Mouse (Mus musculus) fibroblast of lung, adult 2 months (primary cell): ENCODE measurements around the gene Serpina3m.
"Not testable (repeated sequence)": the region's sequence is repeated elsewhere in the genome, so short reads cannot be mapped to it uniquely, and the experiment has no call there.

Source experiments
- DNase-seq: peaks from one replicate; pipeline ENCODE4 v3.0.0-alpha.2; 2011; ENCODE audit warnings: low read depth

The Serpina3m gene

DNA sequence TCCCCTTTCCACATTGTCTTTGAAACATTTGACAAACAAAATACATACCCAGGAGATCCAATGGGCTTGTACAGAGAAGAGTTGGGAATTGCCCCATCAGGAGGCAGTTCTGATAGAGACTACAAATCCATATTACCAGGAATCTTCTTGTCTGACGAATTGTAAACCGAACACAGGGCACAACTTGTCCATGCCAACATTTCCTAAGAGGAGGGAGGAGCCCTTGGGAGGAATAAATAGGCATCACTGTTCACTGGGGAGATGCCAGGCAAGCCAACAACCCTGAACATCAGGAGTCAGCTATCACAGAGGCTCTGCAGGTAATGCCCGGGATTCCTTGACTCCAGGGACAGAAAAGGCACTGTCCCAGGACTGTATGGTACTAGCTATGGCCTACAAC, at the start of gene Serpina3m, which contains the start of gene Serpina3k:
Serpina3m (plus strand) TSS at position 261 of the 400 bp plus-strand sequence.
Serpina3k (plus strand) TSS at position 261 of the 400 bp plus-strand sequence.
- not testable (repeated sequence) for DNase-seq

GRCm38 (mm10) chr12:104289872-104290271, 48.4 kb upstream of the Serpina3m start:
- DNase-seq: no peak

DNA sequence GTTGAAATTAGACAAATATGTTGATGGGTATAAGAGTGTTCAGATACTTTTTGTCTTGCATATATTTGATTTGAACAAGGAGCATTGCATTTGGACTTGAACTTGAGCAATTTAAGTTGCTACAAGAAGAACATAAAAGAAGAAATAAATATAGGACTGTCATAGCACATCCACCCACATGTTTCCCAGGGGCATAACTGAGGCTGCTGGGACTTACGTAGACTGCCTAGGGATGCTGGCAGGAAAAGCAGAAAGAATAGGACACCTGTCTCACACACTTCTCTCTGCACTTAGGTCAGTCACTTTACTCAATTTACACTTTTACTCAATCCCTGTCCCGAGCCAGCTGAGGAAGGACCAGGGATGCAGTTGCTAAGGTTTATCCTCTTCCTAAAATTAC, 44.3 kb upstream of the Serpina3m start:
- DNase-seq: no peak

DNA sequence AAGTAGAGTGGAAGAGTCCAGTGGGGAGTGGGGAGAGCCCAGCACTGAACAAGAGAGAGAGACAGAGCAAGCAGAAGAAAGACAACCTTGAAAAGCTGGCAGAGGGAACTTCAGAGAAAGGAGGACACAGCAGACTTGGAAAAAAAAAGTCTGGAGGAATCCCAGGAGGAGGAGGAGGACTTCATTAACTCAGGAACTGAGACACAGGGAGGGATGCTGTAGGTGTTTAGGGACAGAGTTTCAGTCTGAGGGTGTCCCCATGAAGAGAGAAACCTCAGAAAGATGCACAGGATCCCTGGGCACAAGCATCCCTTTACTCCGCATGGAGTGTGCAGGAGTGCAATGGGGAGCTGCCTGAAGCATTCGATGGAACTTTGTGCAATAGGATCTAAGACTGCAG, 40.2 kb upstream of the Serpina3m start:
- no peak for DNase-seq

- no peak for DNase-seq
These were observed 32.3 kb upstream of the Serpina3m start for GRCm38 (mm10) chr12:104305991-104306390.

GRCm38 (mm10) chr12:104314253-104314652, 24.0 kb upstream of the Serpina3m start, which contains the start of gene Serpina3j:
Gene Serpina3j, plus strand, starts transcription at chr12:104314553.
- no peak for DNase-seq

GRCm38 (mm10) chr12:104322454-104322853, 15.8 kb upstream of the Serpina3m start:
- DNase-seq: no peak

DNA sequence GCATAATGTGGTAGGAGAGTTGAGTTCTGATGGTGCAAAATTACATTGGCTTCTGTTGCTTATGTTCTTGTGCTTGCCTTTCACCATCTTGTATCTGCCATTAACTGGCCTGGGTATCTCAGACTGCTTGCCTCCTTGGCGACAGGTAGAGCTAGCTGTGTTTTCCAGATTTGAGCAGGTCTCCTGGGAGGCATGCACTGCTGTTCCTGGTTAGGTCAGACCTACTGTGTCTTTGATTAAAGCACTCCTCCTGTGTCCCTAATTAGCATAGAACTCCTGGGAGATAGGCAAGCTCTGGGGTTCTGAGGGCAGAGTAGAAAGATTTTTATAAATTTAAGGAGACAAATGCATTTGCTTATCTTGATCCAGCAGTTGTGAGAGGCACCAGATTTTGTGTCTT, 6.6 kb upstream of the Serpina3m start:
- no peak for DNase-seq

DNA sequence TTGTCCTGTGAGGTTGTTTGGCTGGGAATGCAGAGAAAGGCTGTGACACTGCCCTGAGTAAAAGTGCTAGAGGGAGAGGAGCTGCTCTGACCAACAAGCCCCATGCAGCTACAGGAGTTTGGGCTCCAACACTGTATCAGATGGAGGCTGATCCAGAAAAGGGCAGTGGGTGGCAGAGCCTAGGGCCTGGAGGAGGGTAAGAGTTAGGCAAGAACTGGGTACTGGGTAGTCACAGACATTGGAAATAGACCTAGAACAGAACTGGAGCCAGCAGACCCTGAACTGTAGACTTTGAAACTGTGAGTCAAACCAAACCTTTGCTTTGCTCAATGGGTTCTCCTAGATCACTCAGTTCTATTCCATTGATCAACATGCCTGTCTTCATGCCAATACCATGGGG, 1.4 kb upstream of the Serpina3m start:
- DNase-seq: not testable (repeated sequence)

- no peak for DNase-seq
These were observed 419 bp downstream of the Serpina3m start for GRCm38 (mm10) chr12:104338705-104339104.

GRCm38 (mm10) chr12:104342489-104342888, 4.2 kb downstream of the Serpina3m start:
- DNase-seq: not testable (repeated sequence)

GRCm38 (mm10) chr12:104345181-104345580, 6.9 kb downstream of the Serpina3m start:
- DNase-seq: no peak

DNA sequence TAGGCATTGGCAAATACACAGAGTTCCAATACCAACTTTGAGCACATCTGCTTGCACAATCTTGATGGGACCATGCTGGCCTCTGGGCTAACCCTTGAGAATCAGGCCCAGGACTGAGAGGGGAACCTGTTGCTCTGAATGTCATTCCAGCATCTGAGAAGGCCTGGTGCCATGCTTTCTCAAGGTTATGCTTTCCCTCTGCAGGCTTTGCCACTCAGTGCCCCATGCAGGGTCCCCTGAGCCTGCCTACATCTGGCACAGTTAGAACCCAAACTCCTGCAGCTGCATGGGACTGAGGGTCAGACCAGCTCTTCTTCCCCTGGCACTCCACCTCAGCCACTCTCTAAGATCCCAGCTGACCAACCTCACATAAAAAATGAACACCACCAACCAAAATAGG, 7.4 kb downstream of the Serpina3m start:
- DNase-seq: no peak

DNA sequence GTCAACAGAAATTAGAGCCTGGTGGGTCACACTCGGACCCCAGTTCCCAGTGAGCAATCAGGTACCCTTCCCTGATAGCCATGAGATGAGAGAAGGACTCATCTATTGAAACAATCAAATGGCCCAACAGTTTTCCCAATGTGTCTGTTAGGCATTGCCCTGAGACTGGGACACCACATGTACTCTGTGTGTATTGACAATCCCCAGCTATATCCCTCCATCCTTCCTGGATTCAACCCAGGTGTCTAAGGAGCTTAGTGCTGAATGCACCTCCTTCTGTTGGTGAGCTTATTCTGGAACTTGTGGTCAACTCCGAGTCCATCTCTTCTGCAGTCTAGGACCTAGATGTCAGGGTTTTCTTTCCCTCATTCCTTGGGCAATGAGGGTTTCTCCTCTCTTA, 8.8 kb downstream of the Serpina3m start:
- no peak for DNase-seq

DNA sequence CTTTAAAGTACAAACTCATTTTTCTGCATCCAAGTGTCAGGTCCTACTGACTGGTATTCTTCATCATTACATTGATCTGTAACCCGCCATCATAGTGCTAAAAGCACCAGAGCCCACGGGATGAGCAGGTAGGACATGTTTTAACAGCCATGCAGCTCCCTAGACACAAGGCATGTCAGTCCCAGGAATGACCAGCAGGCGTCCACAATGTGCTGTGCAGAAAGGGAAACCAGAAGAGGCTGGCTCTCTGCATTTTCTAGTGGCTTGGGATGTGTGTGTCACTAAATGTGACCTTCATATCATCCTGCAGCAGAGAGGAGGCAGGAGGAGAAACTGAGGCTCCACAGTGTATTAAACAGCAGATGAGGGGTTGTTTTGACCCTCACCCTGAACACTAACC, 13.5 kb downstream of the Serpina3m start:
- DNase-seq: peak; percentile 14

- no peak for DNase-seq
These were observed 17.7 kb downstream of the Serpina3m start for GRCm38 (mm10) chr12:104356006-104356405.

DNA sequence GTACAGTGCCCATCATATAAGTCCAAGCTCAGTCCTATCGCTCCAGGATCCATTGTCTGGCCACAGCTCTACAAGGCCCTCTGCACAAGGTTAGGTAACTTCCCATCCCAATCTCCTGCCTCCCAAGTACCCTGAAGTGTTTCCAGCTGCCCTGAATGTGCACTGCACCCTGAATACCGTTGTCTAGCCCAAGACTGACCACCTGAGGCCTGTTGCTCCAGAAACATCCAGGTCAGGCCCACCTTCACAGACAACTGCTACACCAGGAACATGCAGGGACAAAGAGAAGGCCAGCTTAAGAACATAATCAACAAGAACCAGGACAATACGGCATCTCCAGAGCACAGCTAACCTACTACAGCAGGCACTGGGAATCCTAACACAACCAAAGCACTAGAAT, 31.7 kb downstream of the Serpina3m start:
- no peak for DNase-seq

DNA sequence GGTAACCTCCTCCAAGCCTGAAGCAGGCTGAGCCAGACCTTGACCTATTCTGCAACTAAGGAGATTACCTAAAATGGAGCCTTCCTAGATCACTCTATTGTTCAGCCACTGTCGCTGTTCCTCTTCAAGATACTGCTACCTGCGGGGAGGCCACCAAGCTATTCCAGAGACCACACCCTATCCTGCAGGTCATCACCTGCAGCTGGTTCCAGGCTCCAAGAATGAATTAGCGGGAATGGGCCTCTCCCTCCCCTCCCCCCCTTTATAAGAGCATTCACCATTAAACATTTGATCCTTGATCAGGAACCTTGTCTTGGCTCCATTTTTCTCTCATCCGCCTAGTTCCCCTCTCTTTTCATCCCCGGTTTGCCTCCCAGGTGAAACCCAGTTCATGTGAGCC, 38.9 kb downstream of the Serpina3m start:
- DNase-seq: not testable (repeated sequence)

DNA sequence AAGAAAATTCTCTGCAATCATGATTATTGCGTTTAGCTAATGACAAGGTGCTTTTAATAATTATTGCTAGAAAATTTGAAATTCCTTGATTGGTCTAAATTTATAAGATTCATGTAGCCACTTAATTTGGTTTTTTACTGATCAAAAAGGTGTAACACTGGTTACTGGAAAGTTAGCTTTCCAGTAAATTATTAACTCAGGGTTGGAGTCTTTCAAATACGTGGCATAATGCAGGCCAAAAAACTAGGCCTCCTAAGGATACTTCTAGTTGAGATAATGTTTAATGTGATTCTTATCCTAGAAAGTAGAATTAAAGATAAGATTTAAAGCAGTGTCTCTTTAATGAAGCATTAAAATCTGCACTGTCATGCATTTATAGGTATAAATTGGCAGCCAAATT, 40.1 kb downstream of the Serpina3m start:
- not testable (repeated sequence) for DNase-seq

DNA sequence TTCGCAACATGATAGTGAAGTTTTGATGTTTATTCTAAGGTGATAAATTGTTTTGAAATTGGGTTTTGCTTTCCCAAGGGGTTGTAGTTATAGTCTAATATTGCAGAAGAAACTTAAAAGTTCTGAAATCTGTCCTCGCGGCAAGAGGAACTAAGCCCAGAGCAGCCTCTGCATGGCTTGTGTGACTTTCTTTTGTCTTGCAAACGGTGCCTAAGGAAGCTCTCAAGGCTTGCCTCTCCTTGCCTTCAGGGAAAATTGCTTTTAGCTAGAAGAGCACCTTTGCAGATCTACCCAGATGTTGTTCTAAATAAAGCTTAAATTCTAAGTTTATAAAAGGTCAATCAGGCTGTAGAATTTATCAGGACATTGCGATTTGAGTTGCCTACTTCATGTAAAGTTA, 40.5 kb downstream of the Serpina3m start:
- not testable (repeated sequence) for DNase-seq

DNA sequence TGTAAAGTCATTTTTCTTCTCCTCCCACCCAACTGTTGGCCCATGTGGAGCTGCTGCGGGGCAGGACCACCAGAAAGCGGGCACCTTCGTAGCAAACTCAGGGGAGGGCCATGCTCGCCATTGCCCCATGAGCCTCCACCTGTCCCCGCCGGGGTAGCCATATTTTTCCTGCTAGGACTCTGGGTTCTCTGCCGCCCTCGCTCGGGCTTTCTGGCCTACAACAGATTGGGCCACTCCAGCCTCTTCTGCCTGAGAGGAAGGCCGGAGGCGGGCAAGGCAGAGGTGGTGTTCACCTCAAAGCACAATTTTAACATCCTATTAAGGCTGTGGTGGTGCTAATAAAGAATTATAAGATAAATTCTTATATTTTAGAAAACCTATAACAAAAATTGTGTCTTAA, 41.6 kb downstream of the Serpina3m start:
- DNase-seq: no peak

GRCm38 (mm10) chr12:104381071-104381604, 42.9 kb downstream of the Serpina3m start:
- not testable (repeated sequence) for DNase-seq

- not testable (repeated sequence) for DNase-seq
These were observed 47.7 kb downstream of the Serpina3m start for GRCm38 (mm10) chr12:104385987-104386386.

DNA sequence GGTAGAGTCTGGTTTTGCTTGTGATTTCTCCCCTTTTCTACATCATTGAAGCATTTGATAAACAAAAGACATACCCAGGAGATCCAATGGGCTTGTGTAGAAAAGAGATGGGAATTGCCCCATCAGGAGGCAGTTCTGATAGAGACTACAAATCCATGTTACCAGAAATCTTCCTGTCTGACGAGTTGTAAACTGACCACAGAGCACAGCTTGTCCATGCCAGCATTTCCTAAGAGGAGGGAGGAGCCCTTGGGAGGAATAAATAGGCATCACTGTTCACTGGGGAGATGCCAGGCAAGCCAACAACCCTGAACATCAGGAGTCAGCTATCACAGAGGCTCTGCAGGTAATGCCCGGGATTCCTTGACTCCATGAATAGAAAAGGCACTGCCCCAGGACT, 48.6 kb downstream of the Serpina3m start:
- DNase-seq: not testable (repeated sequence)
